Mouse (Mus musculus) brain, embryonic 14.5 days (tissue): Measurements from ENCODE around the gene Slc22a22.

ENCODE experiments used
- CTCF ChIP-seq: fragments of 200-500 bp; IDR thresholded peaks from 2 replicates; pipeline ENCODE4 v1.5.1; 2012; ENCODE audit warnings: inconsistent platforms, mild to moderate bottlenecking, moderate library complexity, borderline replicate concordance; ENCODE audit not compliant: insufficient read depth, insufficient read length; ENCODE audit errors: extremely low read depth
- POLR2A ChIP-seq: fragments of 200-500 bp; IDR thresholded peaks from 2 replicates; pipeline ENCODE4 v1.6.1; 2012; ENCODE audit warnings: mild to moderate bottlenecking, inconsistent platforms, borderline replicate concordance; ENCODE audit not compliant: poor library complexity, insufficient read depth, insufficient read length, severe bottlenecking; ENCODE audit errors: extremely low read depth

DNA sequence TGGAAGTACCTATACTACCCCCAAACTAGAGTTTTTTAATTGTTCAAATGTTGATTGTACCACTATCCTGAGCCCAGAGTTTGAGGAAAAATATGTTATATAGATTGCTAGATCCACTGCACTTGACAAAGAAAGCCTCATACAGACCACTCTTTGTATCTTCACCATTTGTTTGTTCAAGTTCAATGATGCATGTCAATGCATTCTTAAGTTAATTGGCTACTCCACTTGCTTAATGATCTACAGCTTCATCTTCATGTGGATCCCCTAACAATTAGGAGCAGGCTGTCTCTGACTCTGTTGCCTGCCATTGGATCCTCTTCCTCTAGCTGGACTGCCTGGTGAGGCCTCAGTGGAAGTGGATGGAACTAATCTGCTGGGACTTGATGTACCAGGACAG is 24.1 kb upstream of the Slc22a22 start:
- TF ChIP-seq POLR2A (no peak), CTCF (no peak)
